Comparison of ENCODE assay signal across 8 mouse cellular contexts in the genomic region with DNA sequence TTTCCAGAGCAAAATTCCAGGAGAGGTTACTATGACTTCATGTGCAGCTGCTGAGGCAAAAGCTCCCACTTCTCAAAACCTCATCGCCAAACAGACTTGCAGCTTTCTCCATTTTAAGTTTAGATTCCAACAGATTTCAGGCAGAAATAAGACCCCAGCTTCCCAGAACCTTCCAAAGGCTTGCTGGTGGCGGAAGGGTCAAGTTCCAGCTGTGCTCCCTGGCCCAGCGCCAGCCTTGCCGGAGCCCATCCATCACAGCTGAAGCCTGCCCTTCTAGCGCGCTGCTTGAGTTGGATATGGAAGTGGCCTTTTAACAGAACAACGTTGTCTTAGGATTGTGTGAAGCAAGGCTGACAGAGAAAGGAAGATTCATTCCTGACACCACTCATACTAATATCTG.
DNase-seq lines count a peak whose midpoint lies in the region; ATAC-seq lines count a peak whose summit lies in the region.

No protein-coding gene starts in this region.

- H3K27ac ChIP-seq in embryonic facial prominence, embryonic 11.5 days (replicated peaks; ENCODE audit: low read depth, low read length) = no peak overlapping the region
- H3K27ac ChIP-seq in hindbrain, embryonic 11.5 days (ENCODE audit: low read depth, low read length) = no peak overlapping the region

- 18% methylated on average over 7 of the region's 7 CpGs for WGBS in embryonic facial prominence, embryonic 11.5 days
- WGBS in hindbrain, embryonic 11.5 days = 21% methylated on average over 7 of the region's 7 CpGs

- no peak overlapping the region for H3K4me2 ChIP-seq in embryonic facial prominence, embryonic 11.5 days (ENCODE audit: low read depth, low read length)
- H3K4me2 ChIP-seq in hindbrain, embryonic 11.5 days (replicated peaks; ENCODE audit: low read depth, low read length) = no peak overlapping the region

- peak; percentile 30 to 50 for DNase-seq in layer of hippocampus, postnatal 10 days (ENCODE audit: low spot score in 2 of 2)
- no peak for DNase-seq in layer of hippocampus, postnatal 14 days (ENCODE audit: low spot score in 2 of 2)
- peak; percentile 73 for DNase-seq in embryonic facial prominence, embryonic 11.5 days (ENCODE audit: low spot score)
- DNase-seq in hindbrain, embryonic 11.5 days (ENCODE audit: low spot score) = peak; percentile 75
- peak; percentile 40 for DNase-seq in lung, postnatal 14 days
- no peak for DNase-seq in left cerebral cortex, adult 8-10 months (ENCODE audit: low spot score in 2 of 2)
- no peak for DNase-seq in left cerebral cortex, postnatal 14 days (ENCODE audit: low spot score in 2 of 2)

- H3K4me1 ChIP-seq in embryonic facial prominence, embryonic 11.5 days (ENCODE audit: control insufficient read depth, insufficient read depth, low read length) = no peaks in the 10 kb centered on the region
- 0 out of 2 replicates have a peak, but pooled peaks cover 2% of the 10 kb centered on the region for H3K4me1 ChIP-seq in hindbrain, embryonic 11.5 days (replicated peaks; ENCODE audit: control insufficient read depth, insufficient read depth, low read length)

- no peaks in the 10 kb centered on the region for H3K27me3 ChIP-seq in embryonic facial prominence, embryonic 11.5 days (ENCODE audit: control insufficient read depth, insufficient read depth, low read length)
- no peaks in the 10 kb centered on the region for H3K27me3 ChIP-seq in hindbrain, embryonic 11.5 days (ENCODE audit: control insufficient read depth, insufficient read depth, low read length)

- no peaks in the 10 kb centered on the region for H3K9me3 ChIP-seq in embryonic facial prominence, embryonic 11.5 days (replicated peaks; ENCODE audit: control insufficient read depth, low read length)
- no peaks in the 10 kb centered on the region for H3K9me3 ChIP-seq in hindbrain, embryonic 11.5 days (ENCODE audit: control insufficient read depth, low read length)

- no peaks in the 10 kb centered on the region for H3K36me3 ChIP-seq in embryonic facial prominence, embryonic 11.5 days (replicated peaks; ENCODE audit: control insufficient read depth, insufficient read depth, low read depth, low read length)
- no peaks in the 10 kb centered on the region for H3K36me3 ChIP-seq in hindbrain, embryonic 11.5 days (ENCODE audit: control insufficient read depth, insufficient read depth, low read length)

- intact Hi-C loops in left cerebral cortex, postnatal 14 days (cut with DNase I) = no loop called here

- H3K9ac ChIP-seq in embryonic facial prominence, embryonic 11.5 days (replicated peaks; ENCODE audit: low read length) = no peak overlapping the region
- no peak overlapping the region for H3K9ac ChIP-seq in hindbrain, embryonic 11.5 days (ENCODE audit: low read depth, low read length)

- 0 out of 2 replicates have a peak, but pooled peaks have one; percentile 84 for ATAC-seq in embryonic facial prominence, embryonic 11.5 days (replicated peaks; ENCODE audit: insufficient number of reproducible peaks, low FRiP score, low TSS enrichment, low read depth)
- peak; percentile 54; the same call in 1 of the 2 replicates for ATAC-seq in hindbrain, embryonic 11.5 days (ENCODE audit: low FRiP score)
- no peak for ATAC-seq in megakaryocyte-erythroid progenitor cell, adult 5-6 weeks (replicated peaks; ENCODE audit: low FRiP score, low TSS enrichment, poor library complexity, severe bottlenecking)

- no peak overlapping the region for H3K4me3 ChIP-seq in embryonic facial prominence, embryonic 11.5 days (ENCODE audit: low read depth, low read length)
- H3K4me3 ChIP-seq in hindbrain, embryonic 11.5 days (ENCODE audit: low read depth, low read length) = no peak overlapping the region

Comparison
In these comparisons a context has a peak if more than half of its experiments do, and no peak if none do; other contexts are left out.
1. DNase-seq: peak in layer of hippocampus, postnatal 10 days (2 of 2), embryonic facial prominence, embryonic 11.5 days (single experiment), hindbrain, embryonic 11.5 days (single experiment) and lung, postnatal 14 days (single experiment); none in layer of hippocampus, postnatal 14 days (0 of 2), left cerebral cortex, adult 8-10 months (0 of 2) and left cerebral cortex, postnatal 14 days (0 of 2).